Mouse (Mus musculus) cortical plate, adult 2 months (tissue): ENCODE data around the gene Lbp. TPM values are rescaled to one million over a fixed set of nuclear protein-coding genes. Genes with fewer than 3 reads are reported as not detected.
A peak's percentile ranks its signal among the peaks of the same experiment; 100 is the strongest.

Source experiments
- H3K27ac ChIP-seq: fragments of 200-500 bp; 2 replicates; pipeline ENCODE4 v1.5.1; 2012; ENCODE audit warnings: low read length, control low read depth, inconsistent platforms; ENCODE audit not compliant: insufficient read depth
- H3K4me1 ChIP-seq: fragments of 200-500 bp; 2 replicates; pipeline ENCODE4 v1.6.1; 2011; ENCODE audit warnings: low read length; ENCODE audit not compliant: control insufficient read depth, insufficient read depth
- H3K4me3 ChIP-seq: fragments of 200-500 bp; 2 replicates; pipeline ENCODE4 v1.5.1; 2011; ENCODE audit warnings: mild to moderate bottlenecking, low read length, control low read depth; ENCODE audit not compliant: insufficient read depth
- CTCF ChIP-seq: fragments of 200-500 bp; IDR thresholded peaks from 2 replicates; pipeline ENCODE4 v1.5.1; 2011; ENCODE audit warnings: mild to moderate bottlenecking, control low read depth, low read length; ENCODE audit not compliant: insufficient read depth; ENCODE audit errors: extremely low read depth
- POLR2A ChIP-seq: fragments of 200-500 bp; IDR thresholded peaks from 2 replicates; pipeline ENCODE4 v1.6.1; 2011; ENCODE audit warnings: mild to moderate bottlenecking, low read length, control low read depth; ENCODE audit not compliant: insufficient read depth; ENCODE audit errors: extremely low read depth
- polyA plus RNA-seq: library from polyadenylated mRNA; depleted of rRNA; stranded (reverse); fragments of >200 nt; gene quantifications from 2 replicates; pipeline ENCODE4 v1.2.3, GENCODE M21; 2012

The Lbp gene
- polyA plus RNA-seq, 1 experiment, result 5.0 TPM

GRCm38 (mm10) chr2:158337698-158338097 lies 31.4 kb downstream of the Lbp start:
- TF ChIP-seq CTCF (no peak), POLR2A (no peak)
- no peak overlapping the region for H3K27ac ChIP-seq
- H3K4me3 ChIP-seq, result no peak overlapping the region
- no peaks in the 10 kb centered on the region for H3K4me1 ChIP-seq

- H3K27ac ChIP-seq, result no peak overlapping the region
- no peaks in the 10 kb centered on the region for H3K4me1 ChIP-seq
- TF ChIP-seq CTCF (peak; percentile 92), POLR2A (no peak)
- H3K4me3 ChIP-seq, result no peak overlapping the region
These were observed 33.8 kb downstream of the Lbp start for GRCm38 (mm10) chr2:158339948-158340564.

GRCm38 (mm10) chr2:158341324-158341723 lies 35.0 kb downstream of the Lbp start:
- Histone ChIP-seq H3K4me1 (no peaks in the 10 kb centered on the region), H3K27ac (no peak overlapping the region), H3K4me3 (no peak overlapping the region)
- no peak for TF ChIP-seq CTCF
- TF ChIP-seq POLR2A, result no peak

GRCm38 (mm10) chr2:158343495-158343894 lies 37.2 kb downstream of the Lbp start:
- H3K4me1 ChIP-seq, result no peaks in the 10 kb centered on the region
- no peak overlapping the region for H3K27ac ChIP-seq
- TF ChIP-seq POLR2A (no peak), CTCF (no peak)
- no peak overlapping the region for H3K4me3 ChIP-seq

GRCm38 (mm10) chr2:158346467-158346866 lies 40.2 kb downstream of the Lbp start:
- no peak overlapping the region for H3K4me3 ChIP-seq
- TF ChIP-seq CTCF (no peak), POLR2A (no peak)
- no peak overlapping the region for H3K27ac ChIP-seq
- H3K4me1 ChIP-seq, result no peaks in the 10 kb centered on the region

GRCm38 (mm10) chr2:158347868-158348267 lies 41.6 kb downstream of the Lbp start:
- Histone ChIP-seq H3K4me3 (no peak overlapping the region), H3K27ac (no peak overlapping the region), H3K4me1 (no peaks in the 10 kb centered on the region)
- peak; percentile 94 for TF ChIP-seq CTCF
- TF ChIP-seq POLR2A, result no peak

GRCm38 (mm10) chr2:158352801-158353520 lies 46.7 kb downstream of the Lbp start:
- TF ChIP-seq POLR2A (no peak), CTCF (no peak)
- Histone ChIP-seq H3K4me1 (no peaks in the 10 kb centered on the region), H3K4me3 (no peak overlapping the region), H3K27ac (no peak overlapping the region)

- H3K27ac ChIP-seq, result no peak overlapping the region
- no peak overlapping the region for H3K4me3 ChIP-seq
- H3K4me1 ChIP-seq, result no peaks in the 10 kb centered on the region
- TF ChIP-seq POLR2A (no peak), CTCF (no peak)
These were observed 48.2 kb downstream of the Lbp start for GRCm38 (mm10) chr2:158354348-158355114.

GRCm38 (mm10) chr2:158355238-158355637 lies 48.9 kb downstream of the Lbp start:
- Histone ChIP-seq H3K27ac (no peak overlapping the region), H3K4me1 (no peaks in the 10 kb centered on the region), H3K4me3 (no peak overlapping the region)
- TF ChIP-seq POLR2A, result no peak
- no peak for TF ChIP-seq CTCF

- TF ChIP-seq POLR2A (no peak), CTCF (no peak)
- Histone ChIP-seq H3K4me3 (no peak overlapping the region), H3K4me1 (no peaks in the 10 kb centered on the region), H3K27ac (no peak overlapping the region)
These were observed 49.8 kb downstream of the Lbp start for GRCm38 (mm10) chr2:158356121-158356520.
